Mouse (Mus musculus) liver, embryonic 11.5 days (tissue): Measurements from ENCODE around the gene Pyy. TPM values are rescaled to one million over a fixed set of nuclear protein-coding genes. Genes with fewer than 3 reads are reported as not detected.
A peak's percentile ranks its signal among the peaks of the same experiment; 100 is the strongest.

ENCODE experiments used
- ATAC-seq: fragments of 200-750 bp; cut with Nextera tagmentation; replicated peaks from 2 replicates; pipeline ENCODE4 v1.8.0; 2017; ENCODE audit warnings: moderate number of reproducible peaks, mild to moderate bottlenecking, moderate TSS enrichment, moderate library complexity; ENCODE audit not compliant: low FRiP score
- DNase-seq: peaks from one replicate; pipeline ENCODE4 v3.0.0-alpha.2; 2017; ENCODE audit warnings: low spot score
- H3K27ac ChIP-seq: fragments of 300-500 bp; sonication (generic); 2 replicates; pipeline ENCODE4 v1.5.1; 2014; ENCODE audit warnings: mild to moderate bottlenecking, low read depth, low read length, control low read depth
- H3K27me3 ChIP-seq: fragments of 300-500 bp; sonication (generic); replicated peaks from 2 replicates; pipeline ENCODE4 v1.6.1; 2014; ENCODE audit warnings: low read length, mixed read lengths; ENCODE audit not compliant: control insufficient read depth, insufficient read depth
- H3K36me3 ChIP-seq: fragments of 300-500 bp; sonication (generic); 2 replicates; pipeline ENCODE4 v1.6.1; 2014; ENCODE audit warnings: mild to moderate bottlenecking, low read length, moderate library complexity, mixed read lengths; ENCODE audit not compliant: control insufficient read depth, insufficient read depth
- H3K4me1 ChIP-seq: fragments of 300-500 bp; sonication (generic); replicated peaks from 2 replicates; pipeline ENCODE4 v1.6.1; 2014; ENCODE audit warnings: low read length, mixed read lengths; ENCODE audit not compliant: control insufficient read depth, insufficient read depth
- H3K4me2 ChIP-seq: fragments of 300-500 bp; sonication (generic); 2 replicates; pipeline ENCODE4 v1.6.1; 2014; ENCODE audit warnings: mild to moderate bottlenecking, control low read depth, moderate library complexity
- H3K4me3 ChIP-seq: fragments of 300-500 bp; sonication (generic); 2 replicates; pipeline ENCODE4 v1.5.1; 2014; ENCODE audit warnings: low read depth, low read length, control low read depth
- H3K9ac ChIP-seq: fragments of 300-500 bp; sonication (generic); 2 replicates; pipeline ENCODE4 v1.6.1; 2014; ENCODE audit warnings: low read depth, low read length, control low read depth
- H3K9me3 ChIP-seq: fragments of 300-500 bp; sonication (generic); 2 replicates; pipeline ENCODE4 v1.6.1; 2016; ENCODE audit warnings: low read length, inconsistent platforms, mixed read lengths; ENCODE audit not compliant: control insufficient read depth
- WGBS: fragments of 180-500 bp; shearing (Covaris S2); extraction: QIAGEN DNeasy Blood & Tissue Kit; methylation state at CpG from one replicate; pipeline ENCODE4 v1.1.7; 2014; 5-methylcytosine and 5-hydroxymethylcytosine counted together
- polyA plus RNA-seq: library from polyadenylated mRNA; unstranded; fragments of >200 nt; fragmentation: Nextera tagmentation; extraction: Ambion mirVana; gene quantifications from 2 replicates; pipeline ENCODE4 v1.2.1, GENCODE M21; 2014

Gene Pyy
- polyA plus RNA-seq, 1 experiment from 2014 or later: 1.0 TPM

DNA sequence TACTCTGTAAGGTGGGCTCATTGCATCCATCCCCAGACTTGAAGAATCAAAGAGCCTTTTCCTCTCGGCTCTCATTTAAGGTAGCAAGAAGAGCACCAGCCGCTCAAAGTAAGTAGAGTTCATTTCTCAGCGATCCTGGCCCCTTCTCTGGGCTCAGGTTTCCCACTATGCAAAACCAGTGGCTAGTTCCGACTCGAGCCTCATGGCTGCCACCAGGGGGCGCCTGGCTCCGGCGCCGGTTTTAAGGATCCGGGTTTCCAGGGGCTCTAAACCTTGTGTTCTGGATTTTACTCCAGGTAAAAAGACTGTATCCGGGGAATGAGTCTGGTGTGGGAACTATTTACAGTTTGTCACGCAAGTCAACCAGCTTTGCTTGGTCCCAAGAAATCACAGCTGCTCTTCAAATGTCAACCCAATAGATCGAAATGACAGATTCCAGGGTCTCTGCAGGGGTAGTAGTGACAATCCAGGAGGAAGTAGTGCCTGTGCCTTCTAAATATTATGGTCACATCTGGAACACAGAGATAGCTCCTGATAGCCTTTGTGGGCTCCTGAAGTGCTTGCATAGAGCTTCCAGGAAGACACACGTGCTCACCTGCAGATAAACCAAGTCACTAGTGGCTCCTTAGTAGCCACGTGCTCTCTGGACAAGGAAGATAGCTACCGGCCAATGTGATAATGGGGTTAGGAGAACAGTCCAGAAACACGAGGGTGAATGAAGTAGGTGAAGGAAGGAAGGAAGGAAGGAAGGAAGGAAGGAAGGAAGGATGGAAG, 5.0 kb downstream of the Pyy start:
- H3K4me3 ChIP-seq: no peak overlapping the region
- H3K9me3 ChIP-seq: no peaks in the 10 kb centered on the region
- H3K27me3 ChIP-seq: peaks cover 72% of the 10 kb centered on the region
- H3K9ac ChIP-seq: no peak overlapping the region
- peaks cover 18% of the 10 kb centered on the region for H3K4me1 ChIP-seq
- DNase-seq (peak; percentile 68), ATAC-seq (peak; percentile 51; the same call in 1 of the 2 replicates)
- H3K36me3 ChIP-seq: no peaks in the 10 kb centered on the region
- H3K4me2 ChIP-seq: peak overlapping the region; percentile 4; the same call in 1 of the 2 replicates
- H3K27ac ChIP-seq: no peak overlapping the region
- 10% methylated on average over 17 of the region's 17 CpGs for WGBS

DNA sequence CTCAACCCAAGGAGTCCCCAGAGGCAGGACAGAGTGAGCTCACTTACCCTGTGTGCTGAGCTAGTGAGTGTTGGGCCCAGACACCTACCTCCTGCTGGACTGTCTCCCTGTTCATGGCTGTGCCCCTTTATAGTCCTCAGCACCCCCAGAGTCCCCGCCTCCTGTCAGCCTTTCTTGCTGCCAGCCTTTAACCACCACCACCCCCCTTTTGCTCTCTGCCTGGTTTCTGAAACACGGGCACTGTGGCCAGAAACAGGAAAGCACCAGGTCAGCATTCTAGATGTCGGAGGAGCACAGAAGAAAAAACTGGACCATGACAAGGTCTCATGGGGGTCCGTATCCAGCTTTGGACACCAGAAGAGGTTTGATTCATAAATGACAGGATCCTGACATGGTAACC, 6.4 kb downstream of the Pyy start, which contains the start of gene Ppy:
TSS of gene Ppy (minus strand) at position 101 of the 400 bp plus-strand sequence.
- ATAC-seq (no peak), DNase-seq (no peak)
- WGBS: 72% methylated on average over 4 of the region's 4 CpGs
- Histone ChIP-seq H3K27ac (no peak within 1 kb of the TSS), H3K4me3 (no peak within 1 kb of the TSS), H3K4me2 (peak within 1 kb of the TSS; percentile 4; the same call in 1 of the 2 replicates), H3K9me3 (no peaks in the 10 kb centered on the region), H3K4me1 (peaks cover 26% of the 10 kb centered on the region), H3K27me3 (peaks cover 58% of the 10 kb centered on the region), H3K9ac (no peak within 1 kb of the TSS), H3K36me3 (no peaks in the 10 kb centered on the region)

GRCm38 (mm10) chr11:102096887-102097391, 10.7 kb downstream of the Pyy start:
- Histone ChIP-seq H3K4me3 (peak overlapping the region; percentile 39), H3K9me3 (no peaks in the 10 kb centered on the region), H3K27ac (peak overlapping the region; percentile 60; the same call in 1 of the 2 replicates), H3K4me1 (peaks cover 23% of the 10 kb centered on the region), H3K27me3 (peaks cover 22% of the 10 kb centered on the region), H3K4me2 (peak overlapping the region; percentile 68), H3K9ac (peak overlapping the region; percentile 58), H3K36me3 (no peaks in the 10 kb centered on the region)
- ATAC-seq: peak; percentile 93
- peak; percentile 85 for DNase-seq
- 4% methylated on average over 17 of the region's 18 CpGs for WGBS

DNA sequence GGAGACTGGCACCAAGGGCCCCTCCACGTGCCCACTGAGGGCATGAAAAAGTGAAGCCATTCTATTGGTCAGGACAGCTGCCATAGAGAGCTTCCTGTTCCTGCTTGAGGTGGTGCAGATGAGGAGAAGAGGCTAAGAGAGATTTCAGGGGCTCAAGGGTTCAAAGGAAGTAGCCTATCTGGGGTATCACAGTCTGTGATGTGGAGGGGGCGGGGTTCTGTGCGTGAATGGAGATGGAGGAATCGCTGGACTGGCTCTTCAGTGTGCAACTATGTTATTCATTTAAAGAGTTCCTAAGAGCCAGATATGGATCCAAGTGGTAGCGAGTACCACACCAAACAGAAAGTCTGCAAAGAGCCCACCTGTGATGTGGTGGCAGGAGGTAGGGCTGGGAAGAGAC, 11.2 kb downstream of the Pyy start:
- ATAC-seq (peak; percentile 22; the same call in 1 of the 2 replicates), DNase-seq (no peak)
- WGBS: 62% methylated on average over 5 of the region's 5 CpGs
- Histone ChIP-seq H3K9me3 (no peaks in the 10 kb centered on the region), H3K27ac (peak overlapping the region; percentile 60; the same call in 1 of the 2 replicates), H3K4me1 (peaks cover 20% of the 10 kb centered on the region), H3K27me3 (peaks cover 18% of the 10 kb centered on the region), H3K9ac (peak overlapping the region; percentile 42), H3K4me3 (peak overlapping the region; percentile 39), H3K36me3 (no peaks in the 10 kb centered on the region), H3K4me2 (peak overlapping the region; percentile 68)

DNA sequence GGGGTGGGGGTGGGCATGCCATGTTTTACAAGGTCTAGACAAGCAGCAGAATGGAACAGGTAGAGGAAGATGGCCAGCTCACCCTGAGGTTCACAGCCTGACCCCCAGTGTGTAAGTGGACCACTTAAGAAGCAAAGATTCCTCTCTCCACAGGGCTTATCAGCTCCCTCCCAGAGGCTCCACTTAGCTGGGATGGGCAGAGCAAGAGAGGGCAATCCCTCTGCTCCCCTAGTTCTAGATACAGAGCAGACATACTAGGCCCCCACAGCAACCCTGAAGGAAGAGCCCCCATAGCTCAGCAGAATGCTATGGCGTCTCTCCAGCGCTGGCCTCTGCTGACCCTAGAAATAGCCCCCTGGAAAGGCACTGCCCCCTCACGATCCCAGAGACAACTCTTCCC, 12.0 kb downstream of the Pyy start:
- DNase-seq (no peak), ATAC-seq (no peak)
- WGBS: 70% methylated on average over 3 of the region's 3 CpGs
- H3K4me1 ChIP-seq: peaks cover 20% of the 10 kb centered on the region
- no peak overlapping the region for H3K4me3 ChIP-seq
- peaks cover 12% of the 10 kb centered on the region for H3K27me3 ChIP-seq
- H3K9ac ChIP-seq: 0 out of 2 replicates have a peak overlapping the region, but pooled peaks have one; percentile 5
- H3K27ac ChIP-seq: no peak overlapping the region
- H3K36me3 ChIP-seq: no peaks in the 10 kb centered on the region
- H3K4me2 ChIP-seq: no peak overlapping the region
- H3K9me3 ChIP-seq: no peaks in the 10 kb centered on the region

GRCm38 (mm10) chr11:102089088-102089808, 18.4 kb downstream of the Pyy start:
- ATAC-seq (peak; percentile 89), DNase-seq (peak; percentile 80)
- Histone ChIP-seq H3K36me3 (no peaks in the 10 kb centered on the region), H3K4me1 (peaks cover 17% of the 10 kb centered on the region), H3K4me3 (peak overlapping the region; percentile 64), H3K4me2 (peak overlapping the region; percentile 96), H3K9ac (peak overlapping the region; percentile 75), H3K9me3 (no peaks in the 10 kb centered on the region), H3K27ac (peak overlapping the region; percentile 91), H3K27me3 (0 out of 2 replicates have a peak, but pooled peaks cover 2% of the 10 kb centered on the region)
- 1% methylated on average over 20 of the region's 20 CpGs for WGBS

GRCm38 (mm10) chr11:102087931-102088898, 19.4 kb downstream of the Pyy start, which contains the start of gene Mpp2:
Gene Mpp2, minus strand, starts transcription at chr11:102088515.
- peak; percentile 80 for ATAC-seq
- peaks cover 17% of the 10 kb centered on the region for H3K4me1 ChIP-seq
- WGBS: under 1% methylated on average over 49 of the region's 49 CpGs
- H3K36me3 ChIP-seq: no peaks in the 10 kb centered on the region
- H3K27me3 ChIP-seq: 0 out of 2 replicates have a peak, but pooled peaks cover 2% of the 10 kb centered on the region
- peak within 1 kb of the TSS; percentile 75 for H3K9ac ChIP-seq
- DNase-seq: peak; percentile 85
- no peaks in the 10 kb centered on the region for H3K9me3 ChIP-seq
- H3K27ac ChIP-seq: peak within 1 kb of the TSS; percentile 91
- peak within 1 kb of the TSS; percentile 96 for H3K4me2 ChIP-seq
- H3K4me3 ChIP-seq: peak within 1 kb of the TSS; percentile 64
